Comparison of ENCODE assay signal across 9 mouse cellular contexts in genomic region chr10:67858878-67859277, GRCm38 (mm10). TPM values are rescaled to one million over a fixed set of nuclear protein-coding genes. Genes with fewer than 3 reads are reported as not detected.
DNase-seq lines count a peak whose midpoint lies in the region; ATAC-seq lines count a peak whose summit lies in the region.
"Had no signal": no experiment of that assay in that cellular context is flagged by ENCODE, and none has a peak within 500 bp of the region (broad histone marks: within the 10 kb centered on the region; RNA-seq: fewer than 3 reads in every experiment).

No protein-coding gene starts in this region.

- peak; percentile 71 for ATAC-seq in forebrain, embryonic 16.5 days
- ATAC-seq in hindbrain, embryonic 14.5 days (ENCODE audit: low FRiP score), result peak; percentile 80; the same call in 1 of the 2 replicates

- WGBS in forebrain, embryonic 16.5 days, result 15% methylated on average over 8 of the region's 8 CpGs
- WGBS in hindbrain, embryonic 14.5 days, result 20% methylated on average over 8 of the region's 8 CpGs
- 24% methylated on average over 8 of the region's 8 CpGs for WGBS in midbrain, embryonic 10.5 days

- H3K4me2 ChIP-seq in forebrain, embryonic 16.5 days (ENCODE audit: low read length), result no peak overlapping the region
- no peak overlapping the region for H3K4me2 ChIP-seq in hindbrain, embryonic 14.5 days (replicated peaks)

- H3K9me3 ChIP-seq in forebrain, embryonic 16.5 days (ENCODE audit: control insufficient read depth, low read length), result no peaks in the 10 kb centered on the region
- no peaks in the 10 kb centered on the region for H3K9me3 ChIP-seq in hindbrain, embryonic 14.5 days (ENCODE audit: control insufficient read depth, low read length)
- H3K9me3 ChIP-seq in midbrain, embryonic 10.5 days (replicated peaks), result no peaks in the 10 kb centered on the region

- H3K9ac ChIP-seq in forebrain, embryonic 16.5 days (replicated peaks; ENCODE audit: low read depth, low read length), result no peak overlapping the region
- no peak overlapping the region for H3K9ac ChIP-seq in hindbrain, embryonic 14.5 days

- no peaks in the 10 kb centered on the region for H3K4me1 ChIP-seq in forebrain, embryonic 16.5 days (replicated peaks; ENCODE audit: control insufficient read depth, insufficient read depth, low read length)
- no peaks in the 10 kb centered on the region for H3K4me1 ChIP-seq in hindbrain, embryonic 14.5 days (replicated peaks; ENCODE audit: control insufficient read depth, insufficient read depth, low read length)
- H3K4me1 ChIP-seq in midbrain, embryonic 10.5 days, result no peaks in the 10 kb centered on the region

- no peaks in the 10 kb centered on the region for H3K36me3 ChIP-seq in forebrain, embryonic 16.5 days (ENCODE audit: control insufficient read depth, insufficient read depth)
- H3K36me3 ChIP-seq in hindbrain, embryonic 14.5 days (replicated peaks; ENCODE audit: control insufficient read depth, insufficient read depth), result no peaks in the 10 kb centered on the region
- H3K36me3 ChIP-seq in midbrain, embryonic 10.5 days, result no peaks in the 10 kb centered on the region

- H3K27me3 ChIP-seq in forebrain, embryonic 16.5 days (replicated peaks; ENCODE audit: control insufficient read depth, insufficient read depth, low read length), result no peaks in the 10 kb centered on the region
- no peaks in the 10 kb centered on the region for H3K27me3 ChIP-seq in hindbrain, embryonic 14.5 days (ENCODE audit: control insufficient read depth, insufficient read depth, low read length)
- no peaks in the 10 kb centered on the region for H3K27me3 ChIP-seq in midbrain, embryonic 10.5 days (ENCODE audit: low read depth, poor library complexity, severe bottlenecking)

- no peak overlapping the region for H3K4me3 ChIP-seq in forebrain, embryonic 16.5 days (replicated peaks; ENCODE audit: low read length)
- no peak overlapping the region for H3K4me3 ChIP-seq in hindbrain, embryonic 14.5 days (replicated peaks; ENCODE audit: low read length)
- no peak overlapping the region for H3K4me3 ChIP-seq in midbrain, embryonic 10.5 days

- H3K27ac ChIP-seq in forebrain, embryonic 16.5 days (ENCODE audit: low read length), result no peak overlapping the region
- H3K27ac ChIP-seq in hindbrain, embryonic 14.5 days, result no peak overlapping the region
- H3K27ac ChIP-seq in midbrain, embryonic 10.5 days (replicated peaks), result no peak overlapping the region
- H3K27ac ChIP-seq: macrophage had no signal

- DNase-seq in MN1 (ENCODE audit: low spot score), result peak; percentile 81
- peak; percentile 37 for DNase-seq in c-Kit-positive CD71-positive TER-119-positive erythroid progenitor cells, embryonic 14.5 days (ENCODE audit: low spot score)
- DNase-seq in hindbrain, embryonic 14.5 days (ENCODE audit: low spot score), result peak; percentile 97
- peak; percentile 64 for DNase-seq in left cerebral cortex, adult 11 months (ENCODE audit: low spot score)
- peak; percentile 76 for DNase-seq in midbrain, embryonic 10.5 days (ENCODE audit: low spot score)
- peak; percentile 73 for DNase-seq in right cerebral cortex, postnatal 25 days
- DNase-seq in yolk sac, embryonic 10.5 days (ENCODE audit: low spot score), result peak; percentile 47

RNA-seq across cellular contexts. Expression of gene Zfp365, which starts 53.6 kb away (rescaled TPM):
- 3.3 and 4.9 TPM in 2 replicates for polyA plus RNA-seq in forebrain, embryonic 16.5 days (2015; fragmentation: Nextera tagmentation; extraction: Ambion mirVana)
- polyA plus RNA-seq in hindbrain, embryonic 14.5 days (2014; fragmentation: Nextera tagmentation; extraction: Ambion mirVana), result 4.3 and 5.2 TPM in 2 replicates
- 2.3 and 2.7 TPM in 2 replicates for polyA plus RNA-seq in midbrain, embryonic 10.5 days (2016; fragmentation: Nextera tagmentation; extraction: Ambion mirVana)

Comparison
In these comparisons a context has a peak if more than half of its experiments do, and no peak if none do; other contexts are left out.
1. DNase-seq: peak in every context shown above with its lines; median percentile 97 in hindbrain, embryonic 14.5 days; 81 in MN1; 76 in midbrain, embryonic 10.5 days; 73 in right cerebral cortex, postnatal 25 days; 64 in left cerebral cortex, adult 11 months; 47 in yolk sac, embryonic 10.5 days; 37 in c-Kit-positive CD71-positive TER-119-positive erythroid progenitor cells, embryonic 14.5 days.